ENCODE assay signal across 8 mouse cellular contexts in genomic region chr3:95992990-95993603, GRCm38 (mm10). TPM values are rescaled to one million over a fixed set of nuclear protein-coding genes. Genes with fewer than 3 reads are reported as not detected.
A peak's percentile ranks its signal among the peaks of the same experiment; 100 is the strongest.
DNase-seq lines count a peak whose midpoint lies in the region; ATAC-seq and TF ChIP-seq lines count a peak whose summit lies in the region.

No protein-coding gene starts in this region.

- peaks cover 14% of the 10 kb centered on the region; the same call in 1 of the 2 replicates for H3K4me1 ChIP-seq in spleen, adult 2 months (ENCODE audit: control insufficient read depth, insufficient read depth, insufficient read length)
- peaks cover 50% of the 10 kb centered on the region for H3K4me1 ChIP-seq in liver, embryonic 12.5 days
- H3K4me1 ChIP-seq in stomach, embryonic 14.5 days (ENCODE audit: control insufficient read depth, insufficient read depth, low read length) = peaks cover 18% of the 10 kb centered on the region; the same call in 1 of the 2 replicates

- no peak overlapping the region for H3K9ac ChIP-seq in liver, embryonic 12.5 days
- no peak overlapping the region for H3K9ac ChIP-seq in stomach, embryonic 14.5 days (replicated peaks; ENCODE audit: low read depth, low read length)

- peak overlapping the region; percentile 96 for H3K4me2 ChIP-seq in liver, embryonic 12.5 days
- H3K4me2 ChIP-seq in stomach, embryonic 14.5 days (replicated peaks; ENCODE audit: low read depth, low read length) = peak overlapping the region; percentile 67

- H3K27ac ChIP-seq in spleen, adult 2 months (ENCODE audit: insufficient read depth, low read length) = peak overlapping the region; percentile 97
- H3K27ac ChIP-seq in liver, embryonic 12.5 days = no peak overlapping the region; the same call in 1 of the 2 replicates
- H3K27ac ChIP-seq in stomach, embryonic 14.5 days (ENCODE audit: low read length) = peak overlapping the region; percentile 97; the same call in 1 of the 2 replicates

- ATAC-seq in liver, embryonic 12.5 days = no peak
- ATAC-seq in stomach, embryonic 14.5 days (ENCODE audit: insufficient number of reproducible peaks, insufficient read depth, low FRiP score, low read depth) = no peak

- intact Hi-C loops in heart, postnatal 14 days (cut with DNase I) = no loop called here
- intact Hi-C loops in gastrocnemius, postnatal 36 days (cut with DNase I) = no loop called here

- 49% methylated on average over 5 of the region's 5 CpGs for WGBS in spleen, adult 2 months
- 55% methylated on average over 5 of the region's 5 CpGs for WGBS in liver, embryonic 12.5 days (ENCODE audit: insufficient replicate concordance)
- WGBS in stomach, embryonic 14.5 days = 50% methylated on average over 5 of the region's 5 CpGs

- H3K27me3 ChIP-seq in spleen, adult 2 months (ENCODE audit: control insufficient read depth, insufficient read depth, low read length) = no peaks in the 10 kb centered on the region
- H3K27me3 ChIP-seq in liver, embryonic 12.5 days (replicated peaks) = peaks cover 56% of the 10 kb centered on the region
- no peaks in the 10 kb centered on the region for H3K27me3 ChIP-seq in stomach, embryonic 14.5 days (ENCODE audit: control insufficient read depth, insufficient read depth, low read length)

- peaks cover 30% of the 10 kb centered on the region for H3K36me3 ChIP-seq in spleen, adult 2 months (ENCODE audit: control insufficient read depth, insufficient read depth, low read length)
- peaks cover 32% of the 10 kb centered on the region for H3K36me3 ChIP-seq in liver, embryonic 12.5 days
- H3K36me3 ChIP-seq in stomach, embryonic 14.5 days (ENCODE audit: control insufficient read depth, insufficient read depth, low read length) = peaks cover 35% of the 10 kb centered on the region

- no peak overlapping the region; the same call in 1 of the 2 replicates for H3K4me3 ChIP-seq in spleen, adult 2 months (ENCODE audit: extremely low read depth, insufficient read depth, insufficient read length)
- H3K4me3 ChIP-seq in liver, embryonic 12.5 days = no peak overlapping the region
- peak overlapping the region; percentile 67; the same call in 1 of the 2 replicates for H3K4me3 ChIP-seq in stomach, embryonic 14.5 days (ENCODE audit: low read depth, low read length)

- DNase-seq in spleen, adult 2 months (ENCODE audit: low read depth in 1 of 2, low spot score in 2 of 2) = no peak
- no peak for DNase-seq in spleen, postnatal 10 days (ENCODE audit: low spot score in 2 of 2)
- DNase-seq in heart, postnatal 14 days = peak; percentile 38 to 43
- DNase-seq in gastrocnemius, postnatal 36 days = no peak
- no peak for DNase-seq in embryo, embryonic 10 days (ENCODE audit: low spot score)
- DNase-seq in adipocyte (ENCODE audit: low spot score) = no peak

- H3K9me3 ChIP-seq in liver, embryonic 12.5 days (replicated peaks) = no peaks in the 10 kb centered on the region
- H3K9me3 ChIP-seq in stomach, embryonic 14.5 days (ENCODE audit: control insufficient read depth, low read depth, low read length) = no peaks in the 10 kb centered on the region

- TF ChIP-seq CTCF in spleen, adult 2 months (IDR thresholded peaks at IDR 0.05; ENCODE audit: extremely low read depth, insufficient read depth, insufficient read length, insufficient replicate concordance) = no peak

- no peak for TF ChIP-seq POLR2A in spleen, adult 2 months (IDR thresholded peaks at IDR 0.05; ENCODE audit: low read depth, low read length)

RNA-seq across cellular contexts. Expression of gene Plekho1, which starts 2.7 kb away (rescaled TPM):
- polyA plus RNA-seq in spleen, adult 2 months (2012; rRNA removed) = 60.1 and 91.7 TPM in 2 replicates
- total RNA-seq in heart, postnatal 14 days (2021) = 10 to 100 TPM; 92.3 to 93.0 TPM
- 9.4 and 10.4 TPM in 2 replicates for polyA plus RNA-seq in liver, embryonic 12.5 days (2016; fragmentation: Nextera tagmentation; extraction: Ambion mirVana)
- polyA plus RNA-seq in stomach, embryonic 14.5 days (2014; fragmentation: Nextera tagmentation; extraction: Ambion mirVana) = 31.3 and 36.3 TPM in 2 replicates
- total RNA-seq in gastrocnemius, postnatal 36 days (2021) = 10 to 100 TPM; 17.6 to 23.6 TPM

Comparison
In these comparisons a context has a peak if more than half of its experiments do, and no peak if none do; other contexts are left out.
1. DNase-seq: peak in heart, postnatal 14 days (2 of 2); none in spleen, adult 2 months (0 of 2), spleen, postnatal 10 days (0 of 2), gastrocnemius, postnatal 36 days (0 of 2), embryo, embryonic 10 days (single experiment) and adipocyte (single experiment).